Mouse (Mus musculus) macrophage (primary cell): ENCODE data around the gene Syngap1. TPM values are rescaled to one million over a fixed set of nuclear protein-coding genes. Genes with fewer than 3 reads are reported as not detected.
"Not testable (repeated sequence)": the region's sequence is repeated elsewhere in the genome, so short reads cannot be mapped to it uniquely, and the experiment has no call there.

Experiments used
- H3K27ac ChIP-seq: fragments of 350-480 bp; formaldehyde crosslinking; 2 replicates; pipeline ENCODE4 v1.9.0; 2021
- H3K36me3 ChIP-seq: fragments of 350-480 bp; formaldehyde crosslinking; 2 replicates; pipeline ENCODE4 v1.9.0; 2021; ENCODE audit errors: inconsistent target
- H3K4me3 ChIP-seq: fragments of 350-480 bp; formaldehyde crosslinking; 2 replicates; pipeline ENCODE4 v1.9.0; 2021; ENCODE audit errors: inconsistent target
- H3K79me2 ChIP-seq: fragments of 350-480 bp; formaldehyde crosslinking; 2 replicates; pipeline ENCODE4 v1.9.0; 2021; ENCODE audit errors: inconsistent target
- WGBS: methylation state at CpG from one replicate; pipeline ENCODE4 v1.1.7; 2026; ENCODE audit warnings: inconsistent platforms; ENCODE audit not compliant: missing documents; 5-methylcytosine and 5-hydroxymethylcytosine counted together
- polyA plus RNA-seq: library from polyadenylated mRNA; stranded (reverse); fragments of 250-400 nt; gene quantifications from 3 replicates; pipeline ENCODE4 v1.2.4, GENCODE M21; 2018; ENCODE audit warnings: inconsistent platforms

Gene Syngap1
- polyA plus RNA-seq, 1 experiment from 2014 or later, result 0.85 TPM

DNA sequence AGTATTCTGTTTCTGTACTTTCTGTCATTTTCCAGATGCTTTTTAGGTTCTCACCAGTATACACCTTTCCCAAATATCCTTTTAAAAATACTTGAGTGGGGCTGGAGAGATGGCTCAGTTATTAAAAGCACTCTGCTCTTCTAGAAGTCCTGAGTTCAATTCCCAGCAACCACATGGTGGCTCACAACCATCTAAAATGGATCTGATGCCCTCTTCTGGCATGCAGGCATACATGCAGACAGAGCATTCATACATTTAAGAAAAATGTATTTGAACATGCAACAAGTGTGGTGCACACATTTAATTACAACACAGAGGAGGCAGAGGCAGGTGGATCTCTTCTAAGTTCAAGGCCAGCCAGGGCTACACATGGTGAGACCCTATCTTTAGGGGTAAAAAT, 34.4 kb downstream of the Syngap1 start:
- Histone ChIP-seq H3K4me3 (no peak overlapping the region), H3K36me3 (0 out of 2 replicates have a peak, but pooled peaks cover 10% of the 10 kb centered on the region), H3K27ac (no peak overlapping the region), H3K79me2 (peaks cover 32% of the 10 kb centered on the region)

DNA sequence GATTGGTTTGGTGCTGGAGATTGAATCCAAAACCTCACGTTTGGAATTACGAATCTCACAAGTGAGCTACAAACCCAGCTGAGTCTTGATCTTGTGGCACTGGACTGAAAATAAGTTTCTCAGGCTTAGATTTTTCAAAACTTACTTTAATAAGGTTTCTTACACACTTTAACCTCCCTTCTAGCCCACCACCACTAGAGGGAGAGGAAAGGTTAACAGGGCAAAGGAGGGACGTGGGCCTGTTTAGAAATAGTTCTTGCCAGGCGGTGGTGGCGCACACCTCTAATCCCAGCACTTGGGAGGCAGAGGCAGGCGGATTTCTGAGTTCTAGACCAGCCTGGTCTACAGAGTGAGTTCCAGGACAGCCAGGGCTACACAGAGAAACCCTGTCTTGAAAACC, 36.3 kb downstream of the Syngap1 start:
- 94% methylated on average over 5 of the region's 6 CpGs for WGBS
- 0 out of 2 replicates have a peak, but pooled peaks cover 10% of the 10 kb centered on the region for H3K36me3 ChIP-seq
- H3K79me2 ChIP-seq, result peaks cover 32% of the 10 kb centered on the region
- not testable (repeated sequence) for H3K4me3 ChIP-seq, H3K27ac ChIP-seq

DNA sequence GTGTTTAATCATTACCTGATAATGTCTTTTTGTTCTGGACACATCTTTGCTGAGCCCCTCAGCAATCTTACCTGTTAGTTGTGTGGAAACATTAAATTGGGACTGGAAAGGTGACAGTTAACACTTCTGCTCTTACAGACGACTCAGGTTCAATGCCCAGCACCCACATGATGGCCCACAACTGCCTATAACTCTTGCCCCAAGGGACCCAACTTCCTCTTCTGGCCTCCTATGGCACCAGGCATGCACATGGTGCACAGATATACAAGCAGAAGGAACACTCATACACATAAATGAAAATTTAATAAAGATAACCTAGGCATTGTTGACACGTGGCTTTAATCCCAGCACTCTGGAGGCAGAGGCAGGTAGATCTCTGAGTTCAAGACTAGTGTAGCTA, 38.4 kb downstream of the Syngap1 start:
- Histone ChIP-seq H3K36me3 (0 out of 2 replicates have a peak, but pooled peaks cover 10% of the 10 kb centered on the region), H3K27ac (no peak overlapping the region), H3K79me2 (peaks cover 20% of the 10 kb centered on the region), H3K4me3 (no peak overlapping the region)
- 37% methylated on average over 2 of the region's 2 CpGs for WGBS

DNA sequence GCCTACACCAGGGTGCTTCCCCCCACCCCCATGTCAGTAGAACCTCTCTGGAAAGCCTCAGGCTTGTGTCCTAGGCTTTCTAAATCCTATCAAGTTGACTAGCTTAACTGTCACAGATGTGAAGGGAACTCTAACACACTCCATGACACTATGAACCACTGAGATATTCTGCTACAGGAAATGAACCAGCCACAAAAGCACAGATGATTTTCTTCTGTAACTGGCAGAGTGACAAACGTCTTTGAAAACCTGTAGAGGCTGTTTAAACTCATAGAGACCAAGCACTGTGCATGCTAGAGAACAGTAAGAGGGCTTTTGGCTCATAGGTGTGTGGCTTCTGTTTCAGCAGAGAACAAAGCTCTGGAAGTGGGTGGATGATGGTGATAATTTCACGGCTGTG, 40.0 kb downstream of the Syngap1 start:
- peaks cover 4% of the 10 kb centered on the region; the same call in 1 of the 2 replicates for H3K79me2 ChIP-seq
- WGBS, result 30% methylated on average over 2 of the region's 2 CpGs
- no peak overlapping the region for H3K4me3 ChIP-seq
- H3K36me3 ChIP-seq, result 0 out of 2 replicates have a peak, but pooled peaks cover 7% of the 10 kb centered on the region
- no peak overlapping the region for H3K27ac ChIP-seq

DNA sequence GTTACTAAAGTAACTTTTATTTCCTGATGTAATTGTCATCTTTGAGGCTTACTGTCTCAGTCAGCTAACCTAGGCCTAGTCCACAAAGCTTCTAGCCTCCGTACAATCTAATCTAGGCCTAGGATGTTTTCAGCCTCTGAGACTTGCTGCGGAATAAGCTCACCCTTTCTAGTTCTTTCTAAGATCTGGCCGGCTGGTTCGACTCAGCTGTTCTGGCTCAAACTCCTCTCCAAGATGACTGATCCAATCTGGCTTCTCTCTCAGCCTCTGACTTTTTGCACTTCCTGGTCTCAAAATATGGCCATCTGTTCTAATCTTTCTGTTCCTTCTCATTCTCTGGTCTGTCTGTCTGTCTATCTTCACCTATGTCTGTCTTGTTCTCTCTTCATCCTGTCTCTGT, 42.3 kb downstream of the Syngap1 start:
- H3K4me3 ChIP-seq, result no peak overlapping the region
- no peak overlapping the region for H3K27ac ChIP-seq
- WGBS, result 95% methylated on average over 4 of the region's 4 CpGs
- H3K36me3 ChIP-seq, result no peaks in the 10 kb centered on the region
- no peaks in the 10 kb centered on the region for H3K79me2 ChIP-seq

DNA sequence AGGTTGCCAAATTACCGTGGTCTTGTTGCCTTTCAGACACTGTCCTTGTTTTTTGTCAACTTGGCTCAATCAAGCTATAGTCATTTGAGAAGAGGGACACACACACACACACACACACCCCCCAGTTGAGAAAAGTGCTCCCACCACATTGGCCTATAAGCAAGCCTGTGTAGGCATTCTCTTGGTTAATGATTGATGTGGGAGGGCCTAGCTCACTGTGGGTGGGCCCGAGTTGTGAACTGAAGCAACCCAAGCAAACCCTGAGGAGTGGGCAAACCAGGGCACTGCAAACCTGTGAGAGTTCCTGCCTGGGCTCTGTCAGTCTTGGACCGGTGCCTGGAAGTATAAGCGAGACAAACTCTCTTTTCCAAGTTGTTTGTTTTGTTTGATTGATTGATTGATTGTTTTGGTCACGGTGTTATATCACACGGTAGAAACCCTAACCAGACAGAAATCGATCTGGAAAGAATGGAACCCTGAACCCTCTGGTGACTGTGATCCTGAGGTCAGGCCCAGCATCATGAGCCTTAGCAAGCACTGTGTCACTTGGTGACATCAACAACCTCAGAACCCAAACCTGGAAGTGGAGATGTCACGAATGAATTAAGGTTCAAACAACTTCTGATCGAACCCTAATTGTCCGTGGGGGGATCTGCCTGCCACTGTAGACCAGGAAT, 44.6 kb downstream of the Syngap1 start:
- whole genome bisulfite sequencing, result 94% methylated on average over 8 of the region's 10 CpGs
- no peak overlapping the region for H3K27ac ChIP-seq
- no peaks in the 10 kb centered on the region for H3K36me3 ChIP-seq
- no peaks in the 10 kb centered on the region for H3K79me2 ChIP-seq
- no peak overlapping the region for H3K4me3 ChIP-seq

DNA sequence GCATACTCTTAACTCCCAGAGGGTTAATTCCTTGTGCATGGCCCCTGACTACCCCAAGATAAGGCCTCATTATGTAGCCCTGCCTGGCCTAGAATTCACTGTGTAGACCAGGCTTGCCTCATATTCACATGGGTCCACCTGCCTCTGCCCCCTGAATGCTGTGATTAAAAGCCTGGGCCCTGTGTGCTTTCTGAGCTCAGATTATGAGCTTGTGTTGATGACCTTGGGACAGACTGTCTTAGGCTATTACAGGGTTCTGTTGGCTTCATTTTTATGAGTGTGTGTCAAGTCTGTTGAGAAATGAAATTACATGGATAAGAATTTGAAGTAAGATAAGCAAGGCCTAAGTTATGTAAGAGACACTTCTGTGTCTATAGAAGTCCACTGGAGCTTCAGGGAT, 49.5 kb downstream of the Syngap1 start:
- Histone ChIP-seq H3K27ac (no peak overlapping the region), H3K4me3 (no peak overlapping the region), H3K79me2 (no peaks in the 10 kb centered on the region), H3K36me3 (no peaks in the 10 kb centered on the region)

DNA sequence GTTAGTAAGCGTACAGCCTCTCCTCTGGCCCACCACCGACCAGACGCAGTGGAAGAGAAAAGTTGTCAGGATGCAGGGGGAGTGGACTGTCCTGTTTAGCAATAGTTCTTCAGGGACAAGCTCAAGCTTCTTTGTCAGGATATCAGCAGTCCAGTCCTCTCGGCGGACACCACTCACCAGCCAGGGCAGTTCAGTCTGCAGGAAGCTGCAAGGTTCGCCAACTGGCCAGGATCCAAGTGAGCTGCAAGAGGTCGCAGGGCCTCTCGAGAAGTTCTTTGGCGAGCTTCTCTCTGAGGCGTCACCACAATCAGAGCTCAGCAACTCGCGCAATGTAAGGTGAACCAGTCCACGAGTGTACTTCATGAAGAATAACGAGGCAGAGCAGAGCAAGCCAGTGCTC, 53.4 kb downstream of the Syngap1 start:
- H3K4me3 ChIP-seq, result no peak overlapping the region
- H3K79me2 ChIP-seq, result no peaks in the 10 kb centered on the region
- no peak overlapping the region for H3K27ac ChIP-seq
- H3K36me3 ChIP-seq, result no peaks in the 10 kb centered on the region
- 80% methylated on average over 14 of the region's 14 CpGs for WGBS

DNA sequence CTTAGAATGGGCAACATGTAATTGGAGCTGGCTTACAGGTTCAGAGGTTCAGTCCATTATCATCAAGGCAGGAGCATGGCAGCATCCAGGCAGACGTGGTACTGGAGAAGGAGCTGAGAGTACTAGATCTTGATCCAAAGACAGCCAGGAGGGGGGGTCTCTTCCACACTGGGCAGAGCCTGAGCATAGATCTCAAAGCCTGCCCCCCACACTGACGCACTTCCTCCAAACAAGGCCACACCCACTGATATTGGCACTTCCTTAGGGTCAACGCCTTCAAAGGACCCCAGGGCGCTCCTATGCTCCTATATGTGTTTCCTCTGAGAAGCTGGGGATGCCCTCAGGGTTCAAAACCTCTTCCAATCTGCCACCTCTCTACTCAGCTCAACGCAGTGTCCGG, 54.0 kb downstream of the Syngap1 start:
- Histone ChIP-seq H3K4me3 (no peak overlapping the region), H3K79me2 (no peaks in the 10 kb centered on the region), H3K27ac (no peak overlapping the region), H3K36me3 (no peaks in the 10 kb centered on the region)
- 88% methylated on average over 6 of the region's 6 CpGs for WGBS

DNA sequence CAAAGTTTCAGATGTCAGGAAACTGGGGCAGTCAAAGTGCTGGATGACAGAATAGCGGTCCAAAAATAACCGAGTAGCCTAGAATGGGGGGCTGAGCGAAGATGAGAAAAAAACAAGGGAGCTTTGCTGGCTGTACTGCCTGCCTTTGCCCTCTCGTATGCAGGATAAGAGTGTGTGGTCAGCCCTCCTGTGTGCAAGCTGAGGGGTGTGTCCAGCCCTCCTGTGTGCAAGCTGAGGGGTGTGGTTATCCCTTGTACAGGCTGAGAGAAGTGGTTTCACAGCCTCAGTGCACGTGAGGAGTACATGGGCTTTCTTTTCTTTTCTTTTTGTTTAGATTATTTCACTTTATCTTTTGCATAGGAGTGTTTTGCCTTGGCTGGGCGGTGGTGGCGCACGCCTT, 54.5 kb downstream of the Syngap1 start:
- Histone ChIP-seq H3K36me3 (no peaks in the 10 kb centered on the region), H3K4me3 (no peak overlapping the region), H3K79me2 (no peaks in the 10 kb centered on the region), H3K27ac (no peak overlapping the region)
- 84% methylated on average over 7 of the region's 8 CpGs for WGBS

DNA sequence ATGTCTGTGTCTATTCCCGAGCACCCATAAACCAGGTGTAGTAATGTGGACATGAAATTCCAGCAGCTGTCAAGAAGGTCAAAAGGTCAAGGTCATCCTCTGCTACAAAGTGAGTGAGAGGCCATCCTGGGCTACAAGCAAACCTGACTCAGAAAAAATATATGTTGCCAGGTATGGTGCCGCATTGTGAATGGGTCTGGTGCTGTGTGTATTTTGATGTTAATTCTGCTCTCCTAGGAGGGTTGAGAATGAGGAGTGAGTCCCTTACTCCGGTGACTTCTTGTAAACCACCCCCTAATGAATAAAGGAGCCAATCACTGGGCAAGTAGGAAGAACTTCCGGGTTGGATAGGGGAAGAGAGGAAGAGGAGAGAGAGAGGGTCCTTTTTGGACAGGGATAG, 56.6 kb downstream of the Syngap1 start:
- WGBS, result 95% methylated on average over 4 of the region's 4 CpGs
- no peak overlapping the region for H3K27ac ChIP-seq
- no peak overlapping the region for H3K4me3 ChIP-seq
- H3K36me3 ChIP-seq, result no peaks in the 10 kb centered on the region
- no peaks in the 10 kb centered on the region for H3K79me2 ChIP-seq

DNA sequence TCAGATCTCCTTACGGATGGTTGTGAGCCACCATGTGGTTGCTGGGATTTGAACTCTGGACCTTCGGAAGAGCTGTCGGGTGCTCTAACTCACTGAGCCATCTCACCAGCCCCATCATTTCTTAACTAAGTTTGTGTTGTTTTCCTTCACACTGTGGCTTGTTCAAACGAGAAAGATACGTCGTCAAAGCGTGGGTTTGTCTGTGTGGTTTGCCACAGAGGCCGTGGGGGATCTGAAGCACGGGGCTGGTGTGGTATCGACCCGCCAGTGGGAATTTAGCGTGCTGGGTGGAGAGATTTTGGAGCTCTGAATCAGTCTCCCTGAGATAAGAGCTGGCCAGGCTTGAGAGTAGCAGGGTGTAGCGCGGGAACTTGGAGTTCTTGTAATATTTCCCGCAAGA, 57.2 kb downstream of the Syngap1 start:
- Histone ChIP-seq H3K36me3 (no peaks in the 10 kb centered on the region), H3K79me2 (no peaks in the 10 kb centered on the region), H3K27ac (no peak overlapping the region), H3K4me3 (no peak overlapping the region)
- WGBS, result 69% methylated on average over 15 of the region's 15 CpGs

DNA sequence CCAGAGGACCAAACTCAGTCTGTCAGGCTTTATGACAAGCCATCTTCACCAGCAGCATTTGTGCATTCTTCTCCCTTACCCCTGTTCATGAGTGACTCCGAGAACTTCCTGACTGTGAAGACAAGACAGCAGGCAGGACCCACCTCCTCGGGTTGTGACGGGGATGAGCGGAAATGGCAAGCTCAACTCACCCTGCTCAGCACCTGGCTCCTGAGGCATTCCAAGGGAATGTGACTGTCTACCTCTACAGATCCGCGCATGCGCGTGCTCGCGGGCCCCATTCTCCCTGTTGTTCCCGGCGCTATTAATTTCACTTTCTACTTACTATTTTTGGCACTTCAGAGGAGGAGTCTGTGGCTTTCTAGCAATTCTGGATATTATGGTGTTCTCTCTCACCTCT, 58.9 kb downstream of the Syngap1 start:
- H3K36me3 ChIP-seq, result no peaks in the 10 kb centered on the region
- WGBS, result 21% methylated on average over 12 of the region's 12 CpGs
- H3K27ac ChIP-seq, result no peak overlapping the region
- H3K79me2 ChIP-seq, result no peaks in the 10 kb centered on the region
- H3K4me3 ChIP-seq, result peak overlapping the region; percentile 14; the same call in 1 of the 2 replicates

DNA sequence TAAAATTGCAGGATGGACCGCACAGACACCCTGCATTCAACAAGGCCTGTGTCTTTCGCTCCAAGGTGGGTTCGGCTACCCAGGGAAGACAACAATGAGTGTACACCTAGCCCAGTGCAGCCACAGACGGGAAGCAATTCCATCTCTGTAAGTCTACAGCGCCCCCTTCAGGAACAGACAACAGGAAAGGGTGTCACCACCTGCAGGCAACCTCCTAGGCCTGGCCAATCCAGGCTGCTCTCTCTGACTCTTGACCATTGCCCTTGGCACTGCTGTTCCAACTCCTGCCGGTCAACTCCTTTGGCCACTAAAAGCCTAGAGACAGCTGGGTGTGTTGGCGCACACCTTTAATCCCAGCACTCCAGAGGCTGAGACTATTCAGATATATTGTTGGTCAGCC, 60.1 kb downstream of the Syngap1 start:
- no peak overlapping the region for H3K4me3 ChIP-seq

DNA sequence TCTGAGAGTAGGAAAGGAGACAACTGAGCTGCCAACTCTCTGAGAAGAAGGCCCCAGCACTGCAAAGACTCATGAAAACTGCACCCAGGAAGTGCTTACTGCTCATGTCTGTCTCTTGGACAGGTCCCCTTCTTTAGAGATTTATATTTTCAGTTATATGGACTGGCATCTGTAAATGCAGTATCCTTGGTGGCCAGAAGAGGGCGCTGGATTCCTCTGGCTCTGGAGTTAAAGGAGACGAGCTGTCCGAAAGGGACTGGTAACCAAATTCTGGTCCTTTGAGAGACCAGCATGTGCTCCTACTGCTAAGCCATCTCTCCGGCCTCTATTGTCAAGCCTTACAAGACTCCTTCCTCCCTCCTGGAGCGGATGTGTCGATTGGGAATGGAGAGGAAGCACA, 60.8 kb downstream of the Syngap1 start:
- Histone ChIP-seq H3K27ac (no peak overlapping the region), H3K79me2 (no peaks in the 10 kb centered on the region), H3K36me3 (no peaks in the 10 kb centered on the region), H3K4me3 (no peak overlapping the region)
- WGBS, result 68% methylated on average over 6 of the region's 6 CpGs

More for the DNA sequence above, 60.1 kb downstream of the Syngap1 start:
- Histone ChIP-seq H3K79me2 (no peaks in the 10 kb centered on the region), H3K27ac (no peak overlapping the region), H3K36me3 (no peaks in the 10 kb centered on the region)
- WGBS, result 80% methylated on average over 7 of the region's 7 CpGs

DNA sequence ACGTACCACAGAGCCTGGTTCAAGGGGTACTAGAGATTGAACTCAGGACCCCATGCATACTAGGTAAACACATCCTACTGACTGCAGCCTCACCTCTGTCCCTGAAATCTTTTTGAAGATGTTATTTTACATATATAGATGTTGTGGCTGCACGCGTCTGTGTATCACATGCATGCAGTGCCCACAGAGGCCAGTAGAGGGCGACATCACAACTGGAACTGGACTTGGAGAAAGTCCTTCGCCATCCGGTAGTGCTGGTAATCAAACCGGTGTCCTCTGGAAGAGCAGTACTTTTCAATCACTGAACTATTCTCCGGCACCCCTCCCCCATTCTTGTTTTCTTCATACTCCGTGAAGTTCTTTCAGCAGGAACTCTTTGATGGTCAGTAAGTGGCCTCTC, 63.4 kb downstream of the Syngap1 start:
- no peak overlapping the region for H3K27ac ChIP-seq
- 86% methylated on average over 9 of the region's 9 CpGs for WGBS
- H3K4me3 ChIP-seq, result no peak overlapping the region
- H3K79me2 ChIP-seq, result no peaks in the 10 kb centered on the region
- no peaks in the 10 kb centered on the region for H3K36me3 ChIP-seq
